Mouse (Mus musculus): ENCODE results near the gene Chad.

GRCm38 (mm10) chr11:94580111-94580740 is 15.4 kb downstream of the Chad start:
- no peak for TF ChIP-seq CTCF (conservative IDR thresholded peaks at IDR 0.05; ENCODE audit: low read length)
- TF ChIP-seq POU5F1 (IDR thresholded peaks at IDR 0.05; ENCODE audit: borderline replicate concordance, low read length): no peak

Data from E14TG2a.4 (cell line).